Mouse (Mus musculus) liver, embryonic 11.5 days (tissue): ENCODE data around the gene Extl2. TPM values are rescaled to one million over a fixed set of nuclear protein-coding genes. Genes with fewer than 3 reads are reported as not detected.

Source experiments
- ATAC-seq: fragments of 200-750 bp; cut with Nextera tagmentation; replicated peaks from 2 replicates; pipeline ENCODE4 v1.8.0; 2017; ENCODE audit warnings: moderate number of reproducible peaks, mild to moderate bottlenecking, moderate TSS enrichment, moderate library complexity; ENCODE audit not compliant: low FRiP score
- DNase-seq: peaks from one replicate; pipeline ENCODE4 v3.0.0-alpha.2; 2017; ENCODE audit warnings: low spot score
- H3K27ac ChIP-seq: fragments of 300-500 bp; sonication (generic); 2 replicates; pipeline ENCODE4 v1.5.1; 2014; ENCODE audit warnings: mild to moderate bottlenecking, low read depth, low read length, control low read depth
- H3K27me3 ChIP-seq: fragments of 300-500 bp; sonication (generic); replicated peaks from 2 replicates; pipeline ENCODE4 v1.6.1; 2014; ENCODE audit warnings: low read length, mixed read lengths; ENCODE audit not compliant: control insufficient read depth, insufficient read depth
- H3K36me3 ChIP-seq: fragments of 300-500 bp; sonication (generic); 2 replicates; pipeline ENCODE4 v1.6.1; 2014; ENCODE audit warnings: mild to moderate bottlenecking, low read length, moderate library complexity, mixed read lengths; ENCODE audit not compliant: control insufficient read depth, insufficient read depth
- H3K4me1 ChIP-seq: fragments of 300-500 bp; sonication (generic); replicated peaks from 2 replicates; pipeline ENCODE4 v1.6.1; 2014; ENCODE audit warnings: low read length, mixed read lengths; ENCODE audit not compliant: control insufficient read depth, insufficient read depth
- H3K4me2 ChIP-seq: fragments of 300-500 bp; sonication (generic); 2 replicates; pipeline ENCODE4 v1.6.1; 2014; ENCODE audit warnings: mild to moderate bottlenecking, control low read depth, moderate library complexity
- H3K4me3 ChIP-seq: fragments of 300-500 bp; sonication (generic); 2 replicates; pipeline ENCODE4 v1.5.1; 2014; ENCODE audit warnings: low read depth, low read length, control low read depth
- H3K9ac ChIP-seq: fragments of 300-500 bp; sonication (generic); 2 replicates; pipeline ENCODE4 v1.6.1; 2014; ENCODE audit warnings: low read depth, low read length, control low read depth
- H3K9me3 ChIP-seq: fragments of 300-500 bp; sonication (generic); 2 replicates; pipeline ENCODE4 v1.6.1; 2016; ENCODE audit warnings: low read length, inconsistent platforms, mixed read lengths; ENCODE audit not compliant: control insufficient read depth
- WGBS: fragments of 180-500 bp; shearing (Covaris S2); extraction: QIAGEN DNeasy Blood & Tissue Kit; methylation state at CpG from one replicate; pipeline ENCODE4 v1.1.7; 2014; 5-methylcytosine and 5-hydroxymethylcytosine counted together
- polyA plus RNA-seq: library from polyadenylated mRNA; unstranded; fragments of >200 nt; fragmentation: Nextera tagmentation; extraction: Ambion mirVana; gene quantifications from 2 replicates; pipeline ENCODE4 v1.2.1, GENCODE M21; 2014

Extl2 gene
- polyA plus RNA-seq, result 13.0 and 17.4 TPM in 2 replicates

DNA sequence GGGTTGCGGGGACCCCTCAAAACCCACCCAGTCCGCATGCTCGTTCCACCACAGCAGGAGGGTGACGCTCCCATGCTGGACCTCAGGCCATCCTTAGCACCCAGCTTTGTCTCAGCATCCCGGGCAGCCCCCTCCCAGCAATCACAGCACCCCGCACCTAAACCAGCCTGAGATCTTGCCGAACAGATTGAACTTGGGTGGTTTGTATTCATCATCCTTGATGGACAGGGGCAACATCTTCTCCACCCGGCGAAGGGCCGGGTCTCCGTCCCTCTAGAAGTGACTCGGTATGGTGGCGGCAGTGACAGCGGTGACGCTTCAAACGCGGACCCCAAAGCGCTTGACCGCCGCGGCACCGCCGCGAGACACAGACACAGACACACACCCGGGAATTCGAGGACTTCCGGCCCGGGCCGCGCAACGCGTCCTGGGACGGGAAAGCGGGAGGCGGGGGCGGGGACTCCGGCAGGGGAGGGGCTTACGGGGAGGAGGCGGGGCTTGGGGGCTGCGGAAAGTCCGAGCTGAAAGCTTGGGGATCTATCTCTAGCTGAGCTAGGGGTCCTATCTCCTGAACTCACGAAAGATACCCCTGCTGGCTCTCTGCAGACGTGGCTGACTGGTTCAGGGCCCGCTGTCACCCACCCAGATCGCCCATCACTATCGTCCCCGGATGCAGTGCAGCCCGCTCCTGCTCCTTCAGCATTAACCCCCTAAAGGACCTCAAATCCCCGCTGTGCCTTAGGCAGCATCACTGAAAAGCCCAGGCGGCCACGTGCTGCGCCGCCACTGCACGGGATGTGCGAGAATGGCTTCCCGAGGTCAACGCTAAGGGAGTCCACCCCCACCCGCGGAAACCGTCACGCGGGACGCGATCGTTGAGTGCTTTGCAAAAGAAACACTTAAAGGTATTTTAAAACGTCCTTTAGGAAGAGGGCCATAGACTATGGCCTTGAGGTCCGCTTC is at the start of gene Extl2, which contains the start of gene Slc30a7:
Extl2 (plus strand) TSS at position 485 of the 963 bp plus-strand sequence.
Slc30a7 (minus strand) TSS at position 429 of the 963 bp plus-strand sequence.
- WGBS, result under 1% methylated on average over 67 of the region's 67 CpGs
- H3K9ac ChIP-seq, result peak within 1 kb of the TSS; percentile 86
- peak within 1 kb of the TSS; percentile 86 for H3K27ac ChIP-seq
- peak within 1 kb of the TSS; percentile 99 for H3K4me2 ChIP-seq
- H3K36me3 ChIP-seq, result 0 out of 2 replicates have a peak, but pooled peaks cover 2% of the 10 kb centered on the region
- DNase-seq (peak; percentile 82), ATAC-seq (peak; percentile 88)
- H3K27me3 ChIP-seq, result no peaks in the 10 kb centered on the region
- peak within 1 kb of the TSS; percentile 94 for H3K4me3 ChIP-seq
- H3K9me3 ChIP-seq, result no peaks in the 10 kb centered on the region
- peaks cover 15% of the 10 kb centered on the region for H3K4me1 ChIP-seq

DNA sequence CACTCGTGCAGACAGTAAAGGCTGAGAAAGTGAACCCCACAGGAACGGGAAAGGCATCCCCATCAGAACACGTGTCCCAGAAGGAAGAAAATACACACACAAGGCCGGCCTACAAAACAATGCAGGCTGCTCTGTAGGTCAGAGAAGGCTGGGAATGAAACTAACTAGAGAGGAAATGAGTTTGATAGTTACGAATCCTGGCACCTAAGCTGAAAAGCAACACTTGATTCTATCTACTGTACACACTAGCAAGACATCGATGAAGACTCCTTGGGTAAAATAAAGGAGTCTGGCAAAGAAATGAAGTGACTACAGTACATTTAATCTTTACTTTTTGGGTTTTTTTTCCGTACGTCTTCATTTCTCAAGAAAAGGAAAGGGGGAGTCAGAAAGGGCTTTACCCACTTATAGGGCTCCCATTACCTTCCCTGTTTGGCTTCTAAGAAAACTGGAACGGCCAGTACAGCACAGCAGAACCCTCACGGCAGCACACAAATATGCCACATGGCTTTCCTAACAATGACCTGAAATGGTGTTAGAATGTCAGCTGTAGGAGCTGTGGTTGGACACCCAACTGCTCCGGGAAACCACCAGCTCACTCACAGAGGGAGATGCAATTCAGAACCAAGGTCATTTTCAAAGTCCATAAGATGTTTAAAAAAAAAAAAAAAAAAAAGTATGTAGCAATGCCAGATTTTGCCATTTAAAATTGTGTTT is 45.8 kb upstream of the Extl2 start:
- Histone ChIP-seq H3K9ac (no peak overlapping the region), H3K36me3 (peaks cover 2% of the 10 kb centered on the region; the same call in 1 of the 2 replicates), H3K4me2 (no peak overlapping the region), H3K9me3 (no peaks in the 10 kb centered on the region), H3K27ac (no peak overlapping the region), H3K4me3 (no peak overlapping the region), H3K4me1 (no peaks in the 10 kb centered on the region), H3K27me3 (no peaks in the 10 kb centered on the region)
- ATAC-seq (no peak), DNase-seq (no peak)
- 90% methylated on average over 11 of the region's 11 CpGs for whole genome bisulfite sequencing

DNA sequence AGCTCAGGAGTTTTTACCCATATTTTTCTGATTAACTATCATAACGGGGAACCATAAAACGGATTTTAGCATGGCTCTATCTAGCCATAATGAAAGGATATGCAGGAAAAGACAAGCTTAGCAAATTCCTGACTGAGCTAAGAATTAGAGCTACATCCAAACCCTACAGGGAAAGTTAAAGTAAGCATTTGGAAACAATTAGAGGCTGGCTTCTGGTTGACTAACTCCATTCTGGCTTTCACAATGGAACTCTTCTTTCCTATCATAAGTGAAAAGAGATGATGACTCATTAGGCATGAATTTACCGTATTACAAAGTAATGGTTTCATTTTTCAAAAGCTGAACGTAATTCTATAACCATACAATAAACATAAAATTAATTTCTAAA is 45.2 kb upstream of the Extl2 start:
- no peak overlapping the region for H3K4me3 ChIP-seq
- WGBS, result 89% methylated on average over 4 of the region's 4 CpGs
- H3K9ac ChIP-seq, result no peak overlapping the region
- H3K4me1 ChIP-seq, result no peaks in the 10 kb centered on the region
- ATAC-seq (no peak), DNase-seq (no peak)
- no peak overlapping the region for H3K27ac ChIP-seq
- no peak overlapping the region for H3K4me2 ChIP-seq
- peaks cover 2% of the 10 kb centered on the region; the same call in 1 of the 2 replicates for H3K36me3 ChIP-seq
- H3K9me3 ChIP-seq, result no peaks in the 10 kb centered on the region
- H3K27me3 ChIP-seq, result no peaks in the 10 kb centered on the region

DNA sequence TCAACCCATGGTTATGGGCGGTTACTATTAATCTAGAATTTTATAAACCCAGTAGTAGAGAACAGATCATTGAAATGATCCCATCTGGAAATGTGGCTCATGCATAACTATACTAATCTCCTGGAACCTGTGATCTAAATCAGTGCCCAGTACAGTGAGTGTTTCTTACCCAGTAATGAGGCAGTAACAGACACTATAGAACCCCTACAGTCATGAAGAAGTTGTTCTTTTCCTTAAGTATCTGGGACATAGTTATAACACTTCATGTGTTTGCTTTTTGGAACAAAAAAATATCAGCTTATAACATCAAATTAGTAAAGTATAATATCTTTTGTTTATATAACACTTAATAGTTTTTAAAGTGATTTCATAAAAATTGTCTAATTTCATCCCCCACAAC is 43.7 kb upstream of the Extl2 start:
- DNase-seq, result no peak
- H3K4me2 ChIP-seq, result no peak overlapping the region
- 89% methylated on average over 1 of the region's 1 CpGs for WGBS
- H3K4me3 ChIP-seq, result no peak overlapping the region
- no peak overlapping the region for H3K9ac ChIP-seq
- no peak for ATAC-seq
- H3K27me3 ChIP-seq, result no peaks in the 10 kb centered on the region
- no peaks in the 10 kb centered on the region for H3K4me1 ChIP-seq
- H3K9me3 ChIP-seq, result no peaks in the 10 kb centered on the region
- H3K36me3 ChIP-seq, result no peaks in the 10 kb centered on the region; the same call in 1 of the 2 replicates
- no peak overlapping the region for H3K27ac ChIP-seq

- Histone ChIP-seq H3K27ac (no peak overlapping the region), H3K9me3 (no peaks in the 10 kb centered on the region), H3K4me3 (no peak overlapping the region), H3K27me3 (no peaks in the 10 kb centered on the region), H3K4me1 (no peaks in the 10 kb centered on the region), H3K9ac (no peak overlapping the region), H3K36me3 (no peaks in the 10 kb centered on the region; the same call in 1 of the 2 replicates), H3K4me2 (no peak overlapping the region)
- DNase-seq (no peak), ATAC-seq (no peak)
- WGBS, result 94% methylated on average over 5 of the region's 5 CpGs
Measured at GRCm38 (mm10) chr3:115964071-115964470, 43.2 kb upstream of the Extl2 start.

DNA sequence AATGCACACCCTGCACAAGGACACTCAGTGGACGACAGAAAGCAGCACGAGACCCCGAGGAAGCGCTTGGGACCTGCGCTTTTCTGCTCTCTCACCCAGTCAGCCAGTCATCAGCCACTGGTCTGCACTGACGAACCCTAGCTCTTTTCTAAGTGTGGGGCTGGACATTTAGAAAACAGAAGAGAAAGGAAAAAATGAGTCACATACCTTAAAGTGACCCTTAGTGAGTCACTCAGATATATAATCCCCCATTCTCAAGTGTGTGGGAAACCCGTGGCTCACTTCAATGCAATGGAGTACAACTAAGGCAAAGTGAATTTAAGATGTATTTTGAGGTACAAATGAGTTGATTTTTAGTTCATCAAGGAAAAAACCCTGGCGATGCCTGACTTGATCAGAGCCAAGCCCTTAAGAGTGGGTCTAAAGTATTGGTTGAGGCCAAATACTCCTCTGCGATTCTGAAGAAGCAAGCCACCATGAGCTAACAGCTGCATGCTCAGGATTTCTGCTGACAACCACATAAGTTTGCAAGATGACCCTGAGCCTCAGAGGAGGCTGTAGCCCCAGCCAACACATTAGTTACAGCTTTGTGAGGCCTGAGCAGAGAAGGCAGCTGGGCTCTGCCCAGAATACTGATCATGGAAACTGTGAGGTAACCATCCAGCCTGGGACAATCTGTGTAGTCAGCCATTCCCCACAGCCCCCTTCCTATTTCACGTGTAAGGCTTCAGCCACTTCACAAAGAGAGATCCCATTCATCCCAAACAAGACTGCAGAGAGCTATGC is 38.3 kb upstream of the Extl2 start:
- Histone ChIP-seq H3K4me2 (no peak overlapping the region), H3K4me1 (no peaks in the 10 kb centered on the region), H3K9me3 (no peaks in the 10 kb centered on the region), H3K27me3 (no peaks in the 10 kb centered on the region), H3K9ac (no peak overlapping the region), H3K4me3 (no peak overlapping the region), H3K27ac (no peak overlapping the region), H3K36me3 (no peaks in the 10 kb centered on the region; the same call in 1 of the 2 replicates)
- DNase-seq, result no peak
- 84% methylated on average over 10 of the region's 10 CpGs for WGBS
- ATAC-seq, result no peak

- Histone ChIP-seq H3K27me3 (no peaks in the 10 kb centered on the region), H3K9ac (no peak overlapping the region), H3K27ac (no peak overlapping the region), H3K4me1 (no peaks in the 10 kb centered on the region), H3K9me3 (no peaks in the 10 kb centered on the region), H3K4me3 (no peak overlapping the region), H3K36me3 (peaks cover 4% of the 10 kb centered on the region; the same call in 1 of the 2 replicates), H3K4me2 (no peak overlapping the region)
- DNase-seq (no peak), ATAC-seq (no peak)
- 92% methylated on average over 20 of the region's 20 CpGs for WGBS
Measured at GRCm38 (mm10) chr3:115971045-115971785, 36.0 kb upstream of the Extl2 start.
